Mouse (Mus musculus) adrenal gland (tissue): Measurements from ENCODE around the gene Cldnd1.

Experiments
- intact Hi-C: fragments of 180-260 bp; cut with DNase I; formaldehyde crosslinking; loops from one replicate; pipeline ENCODE4 v1.15.1; 2025
- long read RNA-seq, 2 experiments: library from polyadenylated mRNA; unstranded; transcript quantifications; one replicate each; pipeline ENCODE4 v2.0.0; 2020; ENCODE audit warnings: borderline replicate concordance in 1 of 2; ENCODE audit not compliant: insufficient replicate concordance in 1 of 2

Cldnd1 gene
- long read RNA-seq, experiment 1, transcript Cldnd1-201 (5 exons, 2,147 nt): major isoform, 56 of 67 reads
- long read RNA-seq, experiment 1, partial matches to known transcripts: 2 of 67 reads
- long read RNA-seq, experiment 1, other reads (novel, unspliced or antisense): 9 of 67 reads
- long read RNA-seq, experiment 2, transcript Cldnd1-201 (5 exons, 2,147 nt): major isoform, 78 of 90 reads
- long read RNA-seq, experiment 2, partial matches to known transcripts: 4 of 90 reads
- long read RNA-seq, experiment 2, other reads (novel, unspliced or antisense): 5 of 90 reads

DNA sequence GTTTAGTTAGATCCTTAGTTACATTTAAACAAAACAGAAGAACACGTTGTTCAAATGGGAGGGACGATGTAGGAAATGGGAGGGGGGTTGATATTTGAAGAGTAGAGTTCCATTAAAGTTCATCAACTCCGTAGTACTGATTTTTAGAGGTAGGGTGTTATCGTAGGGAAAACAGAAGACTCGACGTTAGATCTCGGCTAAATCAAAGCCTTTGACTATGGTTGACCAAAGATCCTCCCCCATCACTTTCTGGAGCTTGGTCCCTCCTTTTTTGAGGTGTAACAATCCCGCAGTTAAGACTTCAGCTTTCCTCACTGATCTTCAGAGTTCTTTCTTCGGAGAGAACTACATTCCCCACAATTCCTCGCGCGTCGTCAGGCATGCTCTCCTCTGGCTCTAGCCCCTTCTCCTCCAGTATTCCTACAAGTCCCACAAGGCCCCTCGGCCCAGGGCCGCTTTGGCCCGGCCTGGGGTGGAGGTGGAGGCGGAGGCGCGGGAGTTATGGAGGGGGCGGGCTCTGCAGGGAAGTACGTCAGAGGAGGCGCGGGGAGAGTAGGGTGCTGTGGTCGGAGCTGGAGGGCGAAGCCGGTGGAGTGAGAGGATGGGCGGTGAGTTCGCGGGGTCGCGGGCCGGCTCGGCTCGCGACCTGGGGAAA is at the start of gene Cldnd1:
Gene Cldnd1, plus strand, starts transcription at position 434 of the 655 bp plus-strand sequence.
- intact Hi-C loops: loop anchor here (5.0 kb wide), 1 partner anchor 55 kb away; the partner anchor contains the start of gene Cpox

DNA sequence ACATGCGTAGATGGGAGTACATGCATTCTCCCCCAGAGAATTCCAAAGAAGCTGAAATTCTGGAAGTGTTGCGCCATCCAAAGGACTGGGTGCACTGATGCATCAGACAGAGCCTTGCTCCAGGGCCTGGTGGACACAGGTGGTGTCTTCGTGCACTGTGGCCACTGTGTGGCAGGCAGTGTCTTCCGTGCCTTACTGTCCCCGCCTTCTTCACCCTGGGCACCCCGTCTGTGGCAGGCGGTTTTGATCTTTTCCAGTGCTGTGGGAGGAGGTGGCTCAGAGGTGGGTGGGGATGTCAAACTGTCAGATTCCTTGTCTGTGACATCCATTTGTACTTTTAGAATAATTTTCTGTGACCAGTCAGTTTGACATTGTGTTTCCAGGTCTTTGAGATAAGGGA is 49.0 kb upstream of the Cldnd1 start:
- intact Hi-C loops: no loop called here

DNA sequence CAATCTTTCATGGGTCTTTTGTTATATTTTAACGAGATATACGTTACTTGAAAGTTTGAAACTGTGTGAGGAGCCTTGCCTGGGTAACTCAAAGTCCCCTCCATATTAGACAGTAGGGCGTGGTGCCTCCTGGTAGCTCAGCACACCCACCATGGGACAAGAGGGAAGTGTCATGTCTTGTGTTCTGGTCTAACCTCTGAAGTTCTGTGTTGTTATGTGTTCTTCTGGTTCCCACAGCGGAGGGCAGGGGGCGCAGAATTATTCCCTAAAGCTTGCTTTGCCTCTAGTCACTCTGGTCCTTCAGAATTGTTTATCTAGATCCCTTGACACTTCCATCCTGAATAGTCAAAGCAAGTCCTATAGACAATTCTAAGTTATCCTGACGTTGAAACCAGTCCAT is 45.7 kb upstream of the Cldnd1 start:
- intact Hi-C loops: no loop called here

DNA sequence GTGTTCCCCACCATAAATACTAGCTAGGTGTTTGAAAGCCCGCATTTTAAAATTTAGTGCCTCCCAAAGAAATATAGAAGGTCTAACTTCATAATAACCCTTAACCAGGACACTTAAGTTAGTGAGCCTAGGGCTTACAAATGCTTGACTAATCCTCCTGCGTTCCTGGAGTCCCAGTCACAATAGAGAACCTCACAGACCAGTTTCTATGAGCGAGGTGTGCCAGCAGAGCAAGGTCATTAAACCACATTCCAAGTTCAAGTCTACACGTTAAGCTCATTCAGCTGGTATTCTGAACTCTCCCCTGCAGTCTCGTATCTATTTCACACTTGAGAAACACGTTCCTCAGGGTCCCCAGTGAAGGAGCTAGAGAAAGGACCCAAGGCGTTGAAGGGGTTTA is 44.8 kb upstream of the Cldnd1 start:
- intact Hi-C loops: no loop called here

DNA sequence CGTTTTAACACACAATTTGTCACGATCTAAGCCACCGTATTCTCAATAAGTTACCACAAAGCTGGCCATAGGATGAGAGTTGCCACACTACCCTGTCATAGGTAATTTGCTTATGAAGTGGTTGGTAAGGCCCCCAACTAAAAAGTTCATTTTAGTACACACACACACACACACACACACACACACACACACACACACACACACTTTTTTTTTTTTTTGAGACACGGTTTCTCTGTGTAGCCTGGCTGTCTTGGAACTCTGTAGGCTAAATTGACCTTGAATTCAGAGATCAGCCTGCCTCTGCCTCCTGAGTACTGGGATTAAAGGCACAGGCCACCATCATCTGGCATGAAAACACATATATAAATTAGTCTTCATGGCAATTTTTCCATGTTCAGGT is 43.8 kb upstream of the Cldnd1 start:
- intact Hi-C loops: no loop called here

DNA sequence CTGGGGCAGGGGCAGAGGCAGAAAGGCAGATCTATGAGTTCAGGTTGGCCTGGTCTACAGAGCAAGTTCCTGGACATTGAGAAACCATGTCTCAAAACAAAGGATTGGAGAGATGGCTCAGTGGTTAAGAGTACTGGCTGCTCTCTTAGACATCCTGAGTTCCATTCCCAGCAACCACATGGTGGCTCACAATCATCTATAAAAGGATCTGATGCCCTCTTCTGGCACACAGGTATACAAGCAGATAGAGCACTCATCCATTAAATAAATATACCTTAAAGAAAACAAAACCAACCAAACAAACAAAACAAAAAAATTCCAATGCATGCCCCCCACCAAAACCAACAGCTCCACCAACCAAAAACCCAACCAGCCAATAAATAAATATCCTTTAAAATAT is 43.2 kb upstream of the Cldnd1 start:
- intact Hi-C loops: no loop called here

DNA sequence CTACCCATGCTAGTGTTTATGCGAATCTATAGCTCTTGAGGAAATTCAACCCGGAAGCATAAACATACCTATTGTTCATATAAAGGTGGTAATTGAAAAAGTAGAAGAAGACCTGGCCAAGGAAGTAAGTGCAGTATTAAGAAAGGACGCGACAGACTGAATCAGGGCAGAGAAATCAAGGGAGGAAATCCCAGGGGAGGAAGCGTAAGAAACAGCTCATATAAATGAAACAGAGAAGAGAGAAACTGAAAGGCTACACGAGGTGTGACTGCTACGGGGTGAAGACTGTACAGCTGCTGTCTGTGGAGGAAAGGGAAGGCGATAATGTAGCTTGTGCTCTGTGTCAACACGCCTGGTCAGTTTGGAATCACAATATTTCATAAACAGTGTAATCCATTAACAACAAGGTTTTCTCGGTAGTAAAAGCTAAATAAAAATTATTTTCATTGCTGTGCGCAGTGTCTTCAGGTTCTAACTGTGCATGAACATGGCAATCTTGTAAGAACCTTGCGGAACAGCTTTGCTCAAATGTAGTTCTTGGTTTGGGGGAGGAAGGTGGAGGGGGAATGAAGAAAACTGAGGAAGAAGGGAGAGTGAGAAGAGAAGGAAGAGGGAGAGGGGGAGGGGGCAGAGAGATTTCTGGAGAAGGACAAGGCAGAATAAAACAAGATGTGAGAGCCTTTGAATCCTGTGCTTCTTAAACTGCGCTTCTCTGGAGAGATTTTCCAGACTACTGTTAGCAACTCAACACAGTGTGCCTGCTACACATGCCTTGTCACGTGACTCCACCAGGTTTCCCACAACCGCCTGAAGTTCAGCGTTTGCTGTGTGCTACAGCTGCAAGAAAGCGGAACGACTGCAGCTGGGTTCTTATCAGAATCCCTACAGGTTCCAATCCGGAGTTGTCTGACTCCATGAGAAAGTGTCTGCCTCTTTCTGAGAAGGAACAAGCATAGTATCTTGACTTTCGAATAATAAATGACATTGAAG is 41.9 kb upstream of the Cldnd1 start:
- intact Hi-C loops: no loop called here

DNA sequence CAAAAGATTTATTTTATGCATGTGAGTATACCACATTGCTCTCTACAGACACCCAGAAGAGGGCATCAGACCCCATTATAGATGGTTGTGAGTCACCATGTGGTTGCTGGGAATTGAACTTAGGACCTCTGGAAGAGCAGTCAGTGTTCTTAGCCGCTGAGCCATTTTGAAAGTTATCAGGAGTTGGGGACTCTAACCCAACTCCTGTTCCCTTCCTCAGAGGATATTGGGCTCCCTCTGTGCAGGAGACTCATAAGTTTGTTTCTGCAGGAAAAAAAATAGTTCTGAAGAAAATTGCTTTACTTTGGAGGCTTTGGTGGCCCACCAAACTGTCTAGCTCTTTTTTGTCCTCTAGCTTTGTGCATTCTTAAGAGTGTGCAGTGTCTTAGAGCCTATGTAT is 39.2 kb upstream of the Cldnd1 start:
- intact Hi-C loops: no loop called here

DNA sequence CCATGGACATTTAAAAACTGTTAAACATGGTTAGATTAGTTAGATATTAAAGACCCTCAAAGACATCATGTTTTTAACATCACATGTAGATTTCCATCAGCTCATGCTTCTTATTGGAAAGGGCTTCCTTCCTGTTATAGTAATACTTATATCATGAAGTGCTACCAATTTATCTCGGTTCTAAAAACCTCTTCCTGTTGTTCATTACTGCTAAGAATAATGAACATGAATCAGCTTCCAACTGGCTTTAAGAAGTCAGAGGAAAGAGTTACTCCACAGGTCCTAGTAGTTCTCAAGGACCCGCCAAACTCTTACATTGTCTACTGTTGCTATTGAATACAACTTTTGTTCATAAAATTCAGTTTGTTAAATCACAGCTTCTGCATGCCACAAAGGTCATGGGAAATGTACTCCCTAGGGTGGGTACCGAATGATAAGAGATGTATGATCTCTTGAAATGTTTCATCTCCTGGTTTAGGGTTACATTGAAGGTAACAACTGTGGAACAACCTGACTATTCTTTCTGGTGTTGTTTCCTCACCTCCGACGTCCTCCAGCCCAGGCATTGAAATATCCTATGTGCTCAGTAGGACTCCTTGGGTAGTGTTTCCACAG is 38.0 kb upstream of the Cldnd1 start:
- intact Hi-C loops: no loop called here

DNA sequence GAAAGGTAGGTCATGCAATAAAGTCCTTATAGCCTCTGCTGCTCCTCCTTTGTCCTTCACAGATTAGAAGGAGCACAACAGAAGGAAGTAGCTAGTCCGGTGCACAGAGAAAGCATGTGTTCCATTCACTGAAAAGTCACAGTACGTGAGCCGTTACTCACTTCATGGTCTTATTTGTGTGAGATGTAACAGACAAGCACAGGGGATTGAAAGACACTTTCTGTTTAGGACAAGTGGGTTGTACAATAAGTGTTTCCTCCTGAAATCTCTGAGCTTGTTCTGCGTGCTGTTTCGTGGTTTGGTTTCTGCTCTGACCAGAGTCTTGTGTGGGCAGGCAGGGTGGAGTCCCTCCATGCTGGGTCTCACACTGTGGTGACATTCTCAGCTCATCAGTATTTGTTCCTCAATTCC is 37.4 kb upstream of the Cldnd1 start:
- intact Hi-C loops: no loop called here

DNA sequence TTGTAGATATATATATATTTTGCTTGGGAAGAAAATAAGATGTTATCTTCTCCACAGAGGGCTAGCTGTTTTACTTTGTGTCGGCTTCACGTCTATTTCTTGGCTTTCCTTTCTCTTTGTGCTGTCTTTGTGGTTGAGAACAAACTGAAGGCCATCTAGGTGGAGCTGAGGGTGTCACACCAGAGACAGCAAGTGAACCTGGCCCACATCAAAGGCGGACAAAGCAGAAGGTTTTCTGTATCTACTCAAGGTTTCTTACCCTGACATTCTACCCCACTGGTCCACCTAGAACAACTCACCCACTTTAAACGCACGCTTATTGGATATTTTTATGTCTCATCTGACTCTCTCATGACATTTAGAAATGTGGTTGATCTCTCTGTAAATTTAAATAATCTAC is 33.6 kb upstream of the Cldnd1 start:
- intact Hi-C loops: no loop called here

DNA sequence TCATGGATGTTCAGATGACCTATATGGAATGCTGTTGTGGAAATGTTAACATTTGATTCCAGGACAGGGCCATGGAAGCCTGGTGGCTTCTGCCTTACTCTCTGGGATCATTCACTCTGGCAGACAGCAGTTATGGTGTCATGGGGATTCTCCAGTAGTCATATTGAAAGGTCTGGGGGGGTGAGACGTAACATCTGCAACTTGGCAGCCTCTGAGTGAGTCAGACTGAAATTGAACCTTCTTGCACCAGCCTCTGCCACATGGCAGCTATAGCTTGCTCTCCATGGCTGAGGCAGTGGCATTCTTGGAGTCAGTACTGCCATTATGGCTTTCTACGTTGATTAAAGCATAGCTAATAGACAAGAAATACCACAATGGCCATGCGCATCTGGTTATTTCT is 30.9 kb upstream of the Cldnd1 start:
- intact Hi-C loops: no loop called here

DNA sequence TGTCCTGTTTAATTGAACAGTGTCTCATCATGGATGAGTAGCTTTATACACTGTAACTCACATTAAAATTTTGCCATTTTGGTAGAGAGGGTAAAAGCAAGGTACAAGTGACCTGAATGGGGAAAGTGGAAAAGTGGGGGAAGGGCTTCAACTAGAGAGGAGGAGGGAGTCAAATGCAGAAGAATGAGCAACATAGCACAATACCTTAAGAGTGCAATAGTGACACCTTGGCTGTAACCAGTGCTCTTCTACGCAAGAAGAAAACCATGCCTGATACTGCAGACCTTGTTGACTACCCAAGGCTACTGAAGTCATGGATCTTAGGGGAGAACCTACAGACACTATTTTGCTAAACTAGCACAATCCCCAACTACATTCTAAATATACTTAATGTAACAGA is 30.4 kb upstream of the Cldnd1 start:
- intact Hi-C loops: no loop called here

DNA sequence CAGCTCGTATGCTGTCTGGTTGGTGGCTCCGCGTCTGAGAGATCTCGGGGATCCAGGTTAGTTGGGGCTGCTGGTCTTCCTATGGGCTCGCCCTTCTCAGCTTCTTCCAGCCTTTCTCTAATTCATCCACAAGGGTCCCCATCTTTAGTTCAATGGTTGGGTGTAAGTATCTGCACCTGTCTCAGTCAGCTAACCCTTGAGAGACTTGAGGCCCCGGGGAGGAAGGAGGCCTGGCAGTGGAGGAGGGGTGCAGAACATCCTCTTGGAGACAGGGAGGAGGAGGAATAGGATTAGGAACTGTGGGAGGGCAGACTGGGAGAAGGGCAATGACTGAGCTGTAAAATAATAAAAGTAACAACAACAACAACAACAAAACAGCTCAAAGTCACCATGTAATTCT is 27.5 kb upstream of the Cldnd1 start:
- intact Hi-C loops: no loop called here

DNA sequence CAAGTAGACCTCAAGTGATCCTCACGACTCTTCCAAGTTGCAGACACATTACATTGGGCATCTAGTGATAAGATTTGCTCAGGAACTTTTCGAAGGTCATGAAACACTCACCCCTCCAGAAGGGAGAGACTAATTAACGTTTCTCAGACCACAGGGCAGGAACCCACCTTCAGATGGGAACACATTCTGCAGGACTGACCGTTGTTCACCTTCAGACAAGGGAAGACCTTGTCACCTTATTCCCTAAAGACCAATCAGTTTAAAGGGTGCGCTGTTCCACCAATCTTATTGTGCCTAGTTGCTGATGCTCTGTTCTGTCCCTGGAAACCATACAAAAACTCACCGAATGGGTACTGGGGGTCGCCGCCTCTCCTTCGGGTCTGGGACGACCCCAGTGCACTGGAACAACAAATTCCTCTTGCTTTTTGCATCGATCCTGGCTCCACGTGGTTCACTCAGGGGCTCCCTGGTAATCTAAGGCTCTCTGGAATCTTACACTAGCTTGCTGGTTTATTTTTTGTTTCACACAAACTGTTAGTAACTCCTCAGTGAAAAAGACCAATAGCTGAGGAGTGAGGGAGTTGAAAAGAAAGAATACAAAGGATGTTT is 26.8 kb upstream of the Cldnd1 start:
- intact Hi-C loops: no loop called here

DNA sequence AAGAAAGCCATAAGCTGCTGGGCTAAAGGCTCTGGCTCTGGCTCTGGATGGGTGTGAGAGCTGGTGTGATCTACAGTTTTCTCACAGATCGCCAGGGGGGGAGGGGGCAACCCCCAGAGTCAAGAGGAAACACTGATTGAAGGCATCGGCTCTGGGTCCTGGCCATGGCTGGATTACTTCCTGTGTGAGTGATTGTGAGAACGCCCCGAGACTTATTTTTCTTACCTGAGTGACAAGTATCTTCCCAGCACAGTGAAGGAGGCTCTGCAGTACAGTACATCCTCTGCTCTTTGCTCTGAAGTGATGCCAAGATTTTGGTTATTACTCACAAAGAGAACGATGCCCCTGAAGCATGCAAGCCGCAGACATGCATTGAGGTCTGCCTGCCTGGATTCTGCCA is 25.9 kb upstream of the Cldnd1 start:
- intact Hi-C loops: no loop called here

DNA sequence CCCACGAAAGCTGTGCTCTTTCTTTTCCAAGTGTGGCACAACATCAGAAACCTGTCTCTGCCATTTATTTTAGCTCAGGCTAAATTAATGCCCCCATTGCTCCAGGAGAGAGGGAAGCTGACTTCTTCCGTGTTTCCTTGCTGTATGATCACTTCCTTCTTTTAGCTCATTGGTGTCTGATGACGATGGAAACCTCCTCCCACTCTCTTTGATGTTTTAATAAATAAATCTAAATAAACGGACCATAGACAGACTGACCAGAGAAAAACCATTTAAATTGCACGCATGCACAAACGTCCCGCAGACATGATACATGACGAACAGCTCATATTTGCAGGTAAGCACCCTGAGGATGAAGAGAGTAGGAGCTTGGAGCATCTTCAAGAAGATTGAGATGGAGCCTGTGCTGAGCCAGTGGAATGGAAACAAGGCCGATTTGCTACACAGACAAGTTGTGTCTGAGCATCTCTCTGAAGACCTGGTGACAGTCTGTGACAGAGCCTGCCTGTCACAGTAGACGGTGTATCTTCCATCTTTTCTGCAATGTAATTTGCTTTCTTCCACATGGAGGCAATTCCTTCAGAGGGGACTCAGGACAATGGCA is 25.3 kb upstream of the Cldnd1 start:
- intact Hi-C loops: no loop called here

DNA sequence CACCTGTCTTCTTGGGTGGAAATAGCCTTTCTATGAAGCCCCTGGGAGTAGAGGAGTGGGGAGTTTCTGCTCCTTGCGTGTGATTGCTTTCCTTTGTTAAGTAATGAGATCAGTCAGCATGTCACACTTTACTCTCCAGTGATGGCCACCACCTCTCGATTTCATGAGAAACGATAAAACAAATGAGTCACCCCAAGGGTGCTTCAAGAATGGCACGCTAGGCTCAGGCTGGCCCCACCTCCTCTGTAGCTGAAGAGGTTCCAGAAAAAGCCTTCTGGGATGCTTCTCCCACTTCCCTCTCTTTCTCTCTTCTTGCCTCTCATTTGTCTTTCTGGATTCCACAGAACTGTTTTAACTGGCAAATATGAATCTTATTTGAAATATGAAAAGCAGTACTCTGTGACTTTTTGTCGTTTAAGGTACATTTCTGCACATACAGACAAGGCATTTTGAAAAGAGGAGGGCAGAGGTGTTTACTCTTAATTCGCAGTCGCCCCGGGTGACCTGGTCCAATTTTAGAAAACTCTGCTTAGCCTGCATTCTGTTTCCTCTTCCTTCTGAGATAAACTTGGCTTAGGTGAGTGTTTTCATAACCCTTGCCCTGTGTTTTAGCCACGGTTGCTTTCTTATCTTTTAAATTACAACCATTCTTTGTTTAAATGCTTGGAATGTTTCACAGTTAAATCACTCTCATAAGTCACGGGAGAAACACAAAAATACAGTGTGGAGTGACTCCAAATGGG is 24.2 kb upstream of the Cldnd1 start:
- intact Hi-C loops: no loop called here

DNA sequence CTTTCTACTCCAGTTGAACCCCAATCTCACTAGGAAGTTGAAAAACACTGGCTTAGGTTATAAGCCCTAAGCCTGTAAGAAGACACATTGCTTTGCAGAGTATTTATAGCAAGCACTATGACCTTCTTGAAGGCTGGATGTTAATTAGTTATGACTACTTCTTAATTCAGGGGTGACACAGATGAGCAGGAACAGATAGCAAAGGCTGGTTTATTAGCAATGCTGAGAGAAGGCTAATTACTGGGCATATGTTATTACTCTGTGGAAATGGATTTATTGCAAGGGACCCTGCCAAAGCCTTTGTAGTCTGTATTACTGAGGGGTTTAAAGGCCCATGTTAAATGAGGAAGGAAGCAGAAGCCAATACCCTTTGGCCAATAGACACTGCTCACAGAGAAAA is 22.7 kb upstream of the Cldnd1 start:
- intact Hi-C loops: no loop called here

DNA sequence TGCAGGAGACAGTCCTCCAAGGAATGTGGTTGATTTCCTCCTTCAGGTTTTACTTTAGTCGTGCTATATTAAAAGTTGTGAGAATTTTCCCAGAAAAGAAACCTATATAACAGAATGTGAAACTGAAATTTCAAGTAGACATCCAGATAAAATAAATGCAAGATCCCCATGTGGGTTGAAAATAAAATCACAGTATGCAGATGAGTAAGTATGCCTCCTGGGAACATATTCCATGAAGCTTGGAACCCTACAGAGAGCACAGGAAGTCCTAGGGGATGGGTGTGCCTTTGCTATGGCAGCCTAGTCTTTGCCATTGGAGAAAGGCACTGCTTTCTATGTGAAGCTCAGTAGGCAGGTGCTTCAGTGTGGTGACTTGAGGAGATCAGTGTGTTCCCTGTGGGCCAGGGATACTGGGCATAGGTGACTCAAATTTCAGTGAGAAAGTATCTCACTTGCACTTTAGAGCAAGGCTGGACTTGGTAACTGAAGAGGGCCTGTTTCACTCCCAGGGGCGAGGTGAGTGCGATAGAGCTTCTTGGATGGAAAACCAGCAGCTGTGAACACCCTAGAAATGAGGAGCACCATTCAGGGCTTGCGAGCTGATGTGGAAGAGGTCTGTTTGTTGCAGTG is 20.3 kb upstream of the Cldnd1 start:
- intact Hi-C loops: no loop called here
